Comparison of ENCODE assay signal across 23 mouse cellular contexts in genomic region chr13:35402856-35403255, GRCm38 (mm10).
DNase-seq lines count a peak whose midpoint lies in the region; ATAC-seq and TF ChIP-seq lines count a peak whose summit lies in the region.
"Had no signal": no experiment of that assay in that cellular context is flagged by ENCODE, and none has a peak within 500 bp of the region (broad histone marks: within the 10 kb centered on the region; RNA-seq: fewer than 3 reads in every experiment).

No protein-coding gene starts in this region.

- H3K9ac ChIP-seq in hindbrain, postnatal 0 days (replicated peaks; ENCODE audit: low read length): no peak overlapping the region
- H3K9ac ChIP-seq: embryonic facial prominence, embryonic 12.5 days; forebrain, embryonic 13.5 days; forebrain, embryonic 15.5 days; forebrain, postnatal 0 days had no signal

- H3K27ac ChIP-seq in hindbrain, postnatal 0 days: no peak overlapping the region
- H3K27ac ChIP-seq: embryonic facial prominence, embryonic 10.5 days; embryonic facial prominence, embryonic 12.5 days; forebrain, embryonic 13.5 days; forebrain, embryonic 15.5 days had no signal

- 81% methylated on average over 2 of the region's 2 CpGs for WGBS in hindbrain, postnatal 0 days

- H3K9me3 ChIP-seq in hindbrain, postnatal 0 days (ENCODE audit: low read length): no peaks in the 10 kb centered on the region
- H3K9me3 ChIP-seq: embryonic facial prominence, embryonic 10.5 days; embryonic facial prominence, embryonic 12.5 days; forebrain, embryonic 13.5 days; forebrain, embryonic 15.5 days; G1E had no signal

- intact Hi-C loops in heart, postnatal 10 days (cut with DNase I): no loop called here

- ATAC-seq in hindbrain, postnatal 0 days: no peak
- ATAC-seq: activated CD4-positive, CD25-positive, alpha-beta regulatory T cell, adult 4 months; CD4-positive, CD25-positive, alpha-beta regulatory T cell, adult 4 months; forebrain, embryonic 13.5 days; forebrain, embryonic 15.5 days; forebrain, postnatal 0 days; Patski had no signal

- no peaks in the 10 kb centered on the region for H3K36me3 ChIP-seq in hindbrain, postnatal 0 days (ENCODE audit: insufficient read depth, low read length)
- H3K36me3 ChIP-seq: embryonic facial prominence, embryonic 10.5 days; embryonic facial prominence, embryonic 12.5 days; forebrain, embryonic 15.5 days; G1E had no signal

- no peak for TF ChIP-seq CTCF in hindbrain, postnatal 0 days (IDR thresholded peaks at IDR 0.05; ENCODE audit: low read depth)

- H3K27me3 ChIP-seq in hindbrain, postnatal 0 days (ENCODE audit: insufficient read depth, low read length): no peaks in the 10 kb centered on the region
- H3K27me3 ChIP-seq: CH12.LX; embryonic facial prominence, embryonic 12.5 days; forebrain, embryonic 13.5 days; forebrain, embryonic 15.5 days; Patski had no signal

- no peak overlapping the region for H3K4me3 ChIP-seq in hindbrain, postnatal 0 days (ENCODE audit: low read length)
- H3K4me3 ChIP-seq: embryonic facial prominence, embryonic 10.5 days; embryonic facial prominence, embryonic 12.5 days; forebrain, embryonic 13.5 days; forebrain, embryonic 15.5 days had no signal

- H3K4me1 ChIP-seq in hindbrain, postnatal 0 days (ENCODE audit: insufficient read depth, low read length): no peaks in the 10 kb centered on the region
- H3K4me1 ChIP-seq: embryonic facial prominence, embryonic 10.5 days; embryonic facial prominence, embryonic 12.5 days; forebrain, embryonic 13.5 days; forebrain, embryonic 15.5 days had no signal

- peak; percentile 27 to 76 for DNase-seq in adrenal gland, adult (ENCODE audit: inconsistent age in 2 of 2, low spot score in 1 of 2)
- no peak for DNase-seq in adrenal gland, postnatal 4 days (ENCODE audit: low spot score in 2 of 2)
- DNase-seq in adrenal gland, postnatal 10 days: peak; percentile 10
- DNase-seq in adrenal gland, adult 18-20 months (ENCODE audit: low spot score in 2 of 2): no peak
- DNase-seq in heart, adult 11 months: peak; percentile 3
- DNase-seq in heart, postnatal 10 days: no peak
- DNase-seq in hindbrain, postnatal 0 days (ENCODE audit: low spot score): no peak
- DNase-seq: B cell, adult 2 months; cerebellum, adult 11-12 months; cerebellum, adult 2 months; cerebellum, adult 9-10 months; cerebellum, postnatal 10 days; cerebellum, postnatal 25 days; forebrain, postnatal 0 days had no signal

- H3K4me2 ChIP-seq in hindbrain, postnatal 0 days (ENCODE audit: low read depth, low read length): no peak overlapping the region
- H3K4me2 ChIP-seq: embryonic facial prominence, embryonic 12.5 days; forebrain, embryonic 13.5 days; forebrain, embryonic 15.5 days had no signal

Comparison
In these comparisons a context has a peak if more than half of its experiments do, and no peak if none do; other contexts are left out.
1. DNase-seq: peak in adrenal gland, adult (2 of 2), adrenal gland, postnatal 10 days (single experiment) and heart, adult 11 months (single experiment); none in adrenal gland, postnatal 4 days (0 of 2), adrenal gland, adult 18-20 months (0 of 2), heart, postnatal 10 days (0 of 2) and hindbrain, postnatal 0 days (single experiment).